17 mouse cellular contexts compared by ENCODE assay signal in the genomic region with DNA sequence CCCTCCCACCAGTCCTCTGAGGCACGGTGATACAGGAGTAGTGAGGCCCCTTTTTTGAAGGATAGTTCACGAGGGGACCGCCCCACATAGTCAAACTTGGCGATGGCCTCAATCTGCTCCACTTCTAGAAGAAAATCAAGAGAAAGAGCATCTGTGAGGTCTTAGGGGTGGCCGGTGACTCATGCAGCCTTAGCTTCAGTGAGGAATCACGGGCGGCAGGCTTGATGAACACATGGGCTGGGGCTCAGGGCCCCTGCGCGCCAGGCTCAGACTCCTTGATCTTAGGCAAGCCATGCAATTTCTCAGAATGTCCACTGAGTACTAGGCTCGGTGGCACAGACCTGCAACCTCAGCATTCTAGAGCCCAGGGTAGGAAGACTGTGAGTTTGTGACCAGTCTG. TPM values are rescaled to one million over a fixed set of nuclear protein-coding genes. Genes with fewer than 3 reads are reported as not detected.
DNase-seq lines count a peak whose midpoint lies in the region; ATAC-seq lines count a peak whose summit lies in the region.
"Had no signal": no experiment of that assay in that cellular context is flagged by ENCODE, and none has a peak within 500 bp of the region (broad histone marks: within the 10 kb centered on the region; RNA-seq: fewer than 3 reads in every experiment).

No protein-coding gene starts in this region.

- intact Hi-C loops in heart, postnatal 25 days (cut with DNase I), result no loop called here
- intact Hi-C loops in heart, postnatal 10 days (cut with DNase I), result no loop called here

- DNase-seq in heart, postnatal 25 days (ENCODE audit: low spot score), result peak; percentile 6
- no peak for DNase-seq in heart, postnatal 10 days
- DNase-seq in NIH3T3 (ENCODE audit: low read depth), result peak; percentile 16
- peak; percentile 57 for DNase-seq in adrenal gland, adult 8-10 months
- DNase-seq in adrenal gland, postnatal 25 days, result peak; percentile 59
- DNase-seq in right cerebral cortex, postnatal 36 days (ENCODE audit: low spot score in 2 of 2), result no peak
- no peak for DNase-seq in thymus, postnatal 36 days
- DNase-seq: cerebellum, adult 11-12 months; cerebellum, adult 8-10 months; cerebellum, postnatal 14 days; forebrain, postnatal 0 days; gastrocnemius, postnatal 36 days; kidney, adult 2 months had no signal

- no peak for ATAC-seq in erythroblast, adult 5-6 weeks (replicated peaks; ENCODE audit: low FRiP score, poor library complexity, severe bottlenecking)
- ATAC-seq: forebrain, embryonic 14.5 days; forebrain, postnatal 0 days; intestine, postnatal 0 days; Patski had no signal

RNA-seq across cellular contexts. Expression of a gene that starts 34.9 kb away (rescaled TPM):
- total RNA-seq in heart, postnatal 25 days (2021), result 1 to 10 TPM; 1.2 to 1.4 TPM
- total RNA-seq in heart, postnatal 10 days (2021), result 1 to 10 TPM; 6.3 to 6.6 TPM
- 1 to 10 TPM; 6.2 to 8.7 (median 7.8) TPM for total RNA-seq in adrenal gland, adult 8-10 months (2022)
- 10.7 and 11.2 TPM in 2 replicates for total RNA-seq in adrenal gland, postnatal 25 days (2021)
- 21.1 and 36.9 TPM in 2 replicates for total RNA-seq in erythroblast, adult 5-6 weeks (2015; ENCODE audit: low replicate concordance)
- total RNA-seq in erythroblast, adult 5-6 weeks (2017; ENCODE audit: low replicate concordance), result 30.2 and 30.7 TPM in 2 replicates

Comparison
In these comparisons a context has a peak if more than half of its experiments do, and no peak if none do; other contexts are left out.
1. DNase-seq: peak in heart, postnatal 25 days (single experiment), NIH3T3 (single experiment), adrenal gland, adult 8-10 months (single experiment) and adrenal gland, postnatal 25 days (single experiment); none in heart, postnatal 10 days (0 of 2), right cerebral cortex, postnatal 36 days (0 of 2) and thymus, postnatal 36 days (0 of 2).